Mouse (Mus musculus) brown adipose tissue, adult 24 weeks (tissue): ENCODE data around the gene Gm20388. TPM values are rescaled to one million over a fixed set of nuclear protein-coding genes. Genes with fewer than 3 reads are reported as not detected.

ENCODE experiments used
- H3K27ac ChIP-seq: fragments of 200-500 bp; replicated peaks from 2 replicates; pipeline ENCODE4 v1.5.1; 2012; ENCODE audit warnings: low read depth, mild to moderate bottlenecking, low read length
- H3K4me1 ChIP-seq: fragments of 200-500 bp; 2 replicates; pipeline ENCODE4 v1.6.1; 2012; ENCODE audit warnings: low read length, mixed read lengths; ENCODE audit not compliant: control insufficient read depth, insufficient read depth, insufficient read length
- H3K4me3 ChIP-seq: fragments of 200-500 bp; 2 replicates; pipeline ENCODE4 v1.5.1; 2012; ENCODE audit warnings: low read depth, mild to moderate bottlenecking, low read length, moderate library complexity; ENCODE audit not compliant: insufficient read depth
- polyA plus RNA-seq: library from polyadenylated mRNA; stranded (reverse); fragments of >200 nt; gene quantifications from 2 replicates; pipeline ENCODE4 v1.2.4, GENCODE M21; 2012; ENCODE audit not compliant: missing spikeins, insufficient read depth, insufficient read length

Gene Gm20388
- polyA plus RNA-seq, 1 experiment = 44.7 TPM

GRCm38 (mm10) chr8:121706956-121707355 lies 1796.3 kb downstream of the Gm20388 start:
- Histone ChIP-seq H3K27ac (no peak overlapping the region), H3K4me3 (no peak overlapping the region), H3K4me1 (no peaks in the 10 kb centered on the region)

DNA sequence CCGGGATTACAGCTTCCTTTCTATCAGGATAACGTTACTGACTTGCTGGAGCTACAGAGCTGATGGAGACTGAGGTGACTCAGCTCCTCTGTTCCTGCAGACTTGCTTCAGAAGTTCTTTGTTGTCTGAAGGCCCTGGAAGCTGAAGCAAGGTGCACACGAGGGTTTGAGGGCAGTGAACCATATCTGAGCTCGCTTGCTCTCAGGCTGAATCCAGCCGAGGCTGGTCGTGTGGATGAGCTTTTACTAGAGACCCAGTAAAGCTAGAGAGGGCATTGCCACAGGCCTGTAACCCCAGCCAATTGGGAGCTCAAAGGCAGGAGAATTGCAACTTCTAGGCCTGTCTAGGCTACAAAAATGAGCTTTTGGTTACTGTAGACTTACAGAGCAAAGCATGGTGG lies 1797.8 kb downstream of the Gm20388 start:
- Histone ChIP-seq H3K4me3 (no peak overlapping the region), H3K4me1 (no peaks in the 10 kb centered on the region)

GRCm38 (mm10) chr8:121717502-121717901 lies 1806.9 kb downstream of the Gm20388 start:
- H3K4me1 ChIP-seq = no peaks in the 10 kb centered on the region
- H3K4me3 ChIP-seq = no peak overlapping the region
- no peak overlapping the region for H3K27ac ChIP-seq

More for the DNA sequence above, 1797.8 kb downstream of the Gm20388 start:
- no peak overlapping the region for H3K27ac ChIP-seq

DNA sequence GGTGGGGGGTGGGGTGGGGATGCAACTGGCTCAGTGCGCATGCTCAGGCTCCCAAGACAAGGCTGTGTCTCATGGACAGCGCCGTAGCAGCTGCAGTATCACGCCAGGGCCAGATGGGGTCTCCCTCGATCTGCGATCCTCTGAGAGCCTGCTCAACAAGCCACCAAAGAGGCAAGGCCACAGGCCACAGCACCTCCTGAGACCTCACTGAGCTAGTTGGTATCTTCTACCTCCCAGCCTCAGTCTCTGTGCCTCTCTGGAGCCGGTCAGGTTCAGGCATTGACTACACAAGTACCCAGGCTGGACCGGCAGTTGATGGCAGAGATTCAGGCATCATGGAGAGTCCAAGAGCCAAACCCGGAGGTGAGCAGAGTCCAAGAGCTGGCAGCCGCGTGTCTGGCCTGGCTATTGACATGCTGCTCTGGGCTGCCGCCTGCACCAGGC lies 1807.4 kb downstream of the Gm20388 start:
- no peak overlapping the region for H3K27ac ChIP-seq
- H3K4me1 ChIP-seq = no peaks in the 10 kb centered on the region
- H3K4me3 ChIP-seq = no peak overlapping the region

- H3K4me3 ChIP-seq = no peak overlapping the region
- H3K4me1 ChIP-seq = no peaks in the 10 kb centered on the region
- no peak overlapping the region for H3K27ac ChIP-seq
Measured at GRCm38 (mm10) chr8:121718925-121719324, 1808.3 kb downstream of the Gm20388 start.

GRCm38 (mm10) chr8:121721072-121721471 lies 1810.4 kb downstream of the Gm20388 start:
- H3K27ac ChIP-seq = no peak overlapping the region
- H3K4me3 ChIP-seq = no peak overlapping the region
- H3K4me1 ChIP-seq = no peaks in the 10 kb centered on the region

DNA sequence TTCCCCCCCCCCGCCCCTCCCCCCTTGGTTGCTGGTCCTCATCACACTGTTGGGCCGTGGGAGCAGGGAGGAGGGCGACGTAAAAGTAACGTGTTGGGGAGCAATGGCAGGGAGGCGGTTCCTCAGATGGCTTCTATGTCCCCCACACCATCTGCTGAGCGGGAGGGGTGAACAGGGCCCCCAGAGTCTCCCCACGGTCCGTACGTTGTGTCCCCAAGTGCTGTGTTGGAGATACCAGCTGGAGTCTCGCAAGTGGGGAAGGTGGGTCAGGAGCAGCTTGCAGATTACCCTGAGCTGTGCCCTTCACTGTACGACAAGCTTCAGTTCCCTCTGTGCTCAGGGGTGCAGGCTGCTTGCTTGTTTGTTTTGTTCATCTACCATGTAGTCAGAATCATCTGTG lies 1813.2 kb downstream of the Gm20388 start:
- no peak overlapping the region for H3K27ac ChIP-seq
- no peak overlapping the region for H3K4me3 ChIP-seq
- H3K4me1 ChIP-seq = no peaks in the 10 kb centered on the region

- Histone ChIP-seq H3K27ac (no peak overlapping the region), H3K4me1 (no peaks in the 10 kb centered on the region), H3K4me3 (no peak overlapping the region)
Measured at GRCm38 (mm10) chr8:121727164-121727563, 1816.5 kb downstream of the Gm20388 start.

GRCm38 (mm10) chr8:121729323-121729722 lies 1818.7 kb downstream of the Gm20388 start, which contains the start of gene Jph3:
TSS of gene Jph3 (plus strand) at chr8:121729623.
- Histone ChIP-seq H3K4me3 (no peak within 1 kb of the TSS), H3K4me1 (no peaks in the 10 kb centered on the region), H3K27ac (no peak within 1 kb of the TSS)

- Histone ChIP-seq H3K4me1 (no peaks in the 10 kb centered on the region), H3K27ac (no peak overlapping the region), H3K4me3 (no peak overlapping the region)
Measured at GRCm38 (mm10) chr8:121729754-121730153, 1819.1 kb downstream of the Gm20388 start.

DNA sequence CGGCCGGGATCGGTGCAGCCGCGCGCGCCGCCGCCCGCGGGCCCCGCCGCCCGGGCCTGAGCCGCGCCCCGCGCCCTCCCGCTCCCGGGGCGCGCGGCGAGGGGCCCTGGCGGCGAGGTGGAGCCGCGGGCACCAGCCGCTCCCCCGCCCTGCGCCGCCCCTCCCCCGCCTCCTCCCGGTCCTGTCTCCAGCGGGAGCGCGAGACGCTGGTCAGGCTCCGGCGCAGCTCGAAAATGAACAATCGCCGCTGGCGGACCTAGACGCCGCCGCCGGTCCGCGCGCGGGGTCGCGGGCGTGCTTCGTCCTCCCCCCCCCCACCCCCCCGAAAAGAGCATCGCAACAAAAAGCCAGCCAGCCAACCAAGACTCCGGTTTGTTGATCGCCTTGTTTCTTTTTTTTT lies 1819.5 kb downstream of the Gm20388 start:
- Histone ChIP-seq H3K27ac (no peak overlapping the region), H3K4me3 (no peak overlapping the region), H3K4me1 (no peaks in the 10 kb centered on the region)

DNA sequence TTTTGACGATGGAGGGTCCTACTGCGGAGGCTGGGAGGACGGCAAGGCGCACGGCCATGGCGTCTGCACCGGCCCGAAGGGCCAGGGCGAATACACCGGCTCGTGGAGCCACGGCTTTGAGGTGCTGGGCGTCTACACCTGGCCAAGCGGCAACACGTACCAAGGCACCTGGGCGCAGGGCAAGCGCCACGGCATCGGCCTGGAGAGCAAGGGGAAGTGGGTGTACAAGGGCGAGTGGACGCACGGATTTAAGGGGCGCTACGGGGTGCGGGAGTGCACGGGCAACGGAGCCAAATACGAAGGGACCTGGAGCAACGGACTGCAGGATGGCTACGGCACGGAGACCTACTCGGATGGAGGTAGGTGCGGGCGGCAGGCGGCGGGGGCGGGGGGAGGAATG lies 1820.0 kb downstream of the Gm20388 start:
- H3K4me1 ChIP-seq = no peaks in the 10 kb centered on the region
- no peak overlapping the region for H3K27ac ChIP-seq
- H3K4me3 ChIP-seq = no peak overlapping the region

DNA sequence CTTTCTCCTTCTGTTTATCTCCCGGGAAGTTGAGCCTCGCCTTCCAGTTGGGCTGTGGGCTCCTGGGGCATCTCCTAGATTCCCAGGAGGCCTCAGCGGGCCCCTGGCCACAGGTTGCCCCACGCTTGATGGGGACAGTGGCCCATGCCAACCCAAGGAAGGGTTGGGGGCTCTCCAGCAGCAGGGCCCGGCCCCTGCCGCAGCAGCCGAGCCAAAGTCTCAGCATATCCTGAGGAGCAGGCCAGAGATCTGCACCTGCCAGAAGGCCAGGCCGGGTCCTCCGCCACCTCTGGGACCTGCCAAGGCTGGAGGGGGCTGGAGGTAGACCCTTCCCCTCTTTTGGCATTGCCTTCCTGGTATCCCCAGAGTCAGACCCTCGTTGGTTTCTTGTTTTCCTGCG lies 1820.4 kb downstream of the Gm20388 start:
- Histone ChIP-seq H3K27ac (no peak overlapping the region), H3K4me3 (no peak overlapping the region), H3K4me1 (no peaks in the 10 kb centered on the region)

DNA sequence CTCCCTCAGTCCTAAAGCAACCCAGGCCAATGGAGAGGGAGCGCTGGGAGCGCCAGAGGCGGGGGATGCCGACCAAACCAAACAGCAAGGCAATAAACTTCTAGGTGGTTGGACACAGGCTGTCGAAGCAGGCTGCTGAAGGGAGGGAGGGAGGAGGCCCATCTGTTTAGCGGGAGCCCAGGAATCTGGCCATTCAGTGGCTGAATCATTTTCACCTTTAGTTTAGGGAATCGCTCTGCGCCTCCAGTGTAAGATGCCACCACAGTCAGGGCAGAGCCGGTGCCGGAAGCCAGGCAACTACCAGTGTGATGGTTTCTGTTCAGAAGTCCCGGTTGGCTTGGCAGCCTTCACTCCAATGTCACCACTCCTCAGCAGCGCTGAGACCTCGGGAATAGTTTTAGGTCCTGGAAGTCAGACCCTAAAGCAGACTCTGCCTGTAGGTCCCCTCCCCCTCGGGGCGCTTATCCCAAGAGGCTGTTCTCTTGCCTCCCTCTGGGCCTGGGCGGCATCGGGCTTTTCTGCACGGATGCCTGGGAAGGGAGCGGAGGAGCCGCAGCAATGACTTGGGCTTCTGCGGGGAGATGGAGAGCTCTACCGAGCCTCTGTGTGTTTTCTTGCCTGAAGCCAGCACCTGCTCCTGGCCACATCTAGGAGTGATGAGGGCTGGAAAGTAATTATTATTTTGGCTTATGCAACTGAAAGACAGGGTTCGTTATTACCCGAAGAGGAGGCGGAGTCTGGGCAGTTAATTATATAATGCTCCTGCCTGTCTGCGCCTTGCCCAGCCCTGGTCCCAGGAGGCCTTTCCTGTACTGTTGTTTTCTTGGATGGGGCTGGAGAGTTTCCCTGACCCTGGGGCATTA lies 1821.1 kb downstream of the Gm20388 start:
- H3K27ac ChIP-seq = no peak overlapping the region
- no peak overlapping the region for H3K4me3 ChIP-seq
- no peaks in the 10 kb centered on the region for H3K4me1 ChIP-seq

- H3K4me1 ChIP-seq = no peaks in the 10 kb centered on the region
- H3K27ac ChIP-seq = no peak overlapping the region
- no peak overlapping the region for H3K4me3 ChIP-seq
Measured at GRCm38 (mm10) chr8:121732334-121732665, 1821.7 kb downstream of the Gm20388 start.

DNA sequence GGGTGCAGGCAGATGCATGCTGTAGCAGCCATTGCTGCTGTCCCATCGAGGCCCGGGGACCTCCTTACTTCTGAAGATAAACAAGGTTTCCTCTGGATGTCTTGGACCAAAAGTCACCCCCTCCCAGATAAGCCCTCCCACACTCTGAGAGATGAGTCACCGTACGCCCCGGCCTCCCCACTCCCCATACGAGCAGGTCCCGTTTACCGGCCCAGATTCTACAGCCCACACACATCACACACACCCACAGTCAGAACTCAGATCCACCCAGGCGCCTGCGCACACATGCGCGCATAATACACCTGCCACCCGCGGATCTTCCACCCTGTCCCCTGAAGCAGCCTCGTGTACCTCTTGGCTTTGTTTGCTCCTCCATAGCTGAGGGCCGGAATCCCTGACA lies 1823.6 kb downstream of the Gm20388 start:
- Histone ChIP-seq H3K4me3 (no peak overlapping the region), H3K27ac (no peak overlapping the region)

More for the DNA sequence above, 1823.6 kb downstream of the Gm20388 start:
- H3K4me1 ChIP-seq = no peaks in the 10 kb centered on the region
